Mouse (Mus musculus) layer of hippocampus, postnatal 25 days (tissue): ENCODE results near the gene Rasd1. TPM values are rescaled to one million over a fixed set of nuclear protein-coding genes. Genes with fewer than 3 reads are reported as not detected.
"Not testable (repeated sequence)": the region's sequence is repeated elsewhere in the genome, so short reads cannot be mapped to it uniquely, and the experiment has no call there.

ENCODE experiments used
- DNase-seq, 2 experiments: peaks; one replicate each; pipeline ENCODE4 v3.0.0; 2022; ENCODE audit warnings: mixed read lengths in 2 of 2, low spot score in 1 of 2; ENCODE audit errors: extremely low spot score in 1 of 2
- total RNA-seq, 2 experiments: library from RNA; stranded (reverse); gene quantifications; 2 replicates each; pipeline ENCODE4 v1.2.3; 2021

Gene Rasd1
- total RNA-seq, 2 experiments from 2014 or later, result 54.8 to 67.0 TPM

- DNase-seq, result no peak
These were observed 3.3 kb downstream of the Rasd1 start for GRCm38 (mm10) chr11:59961338-59961875.

GRCm38 (mm10) chr11:59960476-59961337 is 4.0 kb downstream of the Rasd1 start:
- no peak for DNase-seq

GRCm38 (mm10) chr11:59959453-59959852 is 5.3 kb downstream of the Rasd1 start:
- no peak for DNase-seq

GRCm38 (mm10) chr11:59956749-59957148 is 8.0 kb downstream of the Rasd1 start:
- no peak for DNase-seq

- no peak for DNase-seq
These were observed 11.9 kb downstream of the Rasd1 start for GRCm38 (mm10) chr11:59952892-59953291.

- DNase-seq, result no peak
These were observed 16.4 kb downstream of the Rasd1 start for GRCm38 (mm10) chr11:59948401-59948767.

GRCm38 (mm10) chr11:59947752-59948400 is 16.9 kb downstream of the Rasd1 start, which contains the start of gene Med9:
Gene Med9 (plus strand): TSS chr11:59948206.
- peak; percentile 95 to 97 for DNase-seq

- DNase-seq, result not testable (repeated sequence)
These were observed 19.9 kb downstream of the Rasd1 start for GRCm38 (mm10) chr11:59944855-59945254.

GRCm38 (mm10) chr11:59941391-59941790 is 23.4 kb downstream of the Rasd1 start:
- no peak for DNase-seq

GRCm38 (mm10) chr11:59940645-59941044 is 24.1 kb downstream of the Rasd1 start:
- no peak for DNase-seq

- DNase-seq, result no peak
These were observed 24.9 kb downstream of the Rasd1 start for GRCm38 (mm10) chr11:59939821-59940220.

GRCm38 (mm10) chr11:59937615-59938014 is 27.1 kb downstream of the Rasd1 start:
- no peak for DNase-seq

GRCm38 (mm10) chr11:59937023-59937422 is 27.7 kb downstream of the Rasd1 start:
- no peak for DNase-seq

GRCm38 (mm10) chr11:59933943-59934342 is 30.8 kb downstream of the Rasd1 start:
- no peak for DNase-seq

GRCm38 (mm10) chr11:59932560-59933337 is 32.0 kb downstream of the Rasd1 start:
- DNase-seq, result no peak

- no peak for DNase-seq
These were observed 34.7 kb downstream of the Rasd1 start for GRCm38 (mm10) chr11:59930031-59930430.

GRCm38 (mm10) chr11:59921265-59921664 is 43.5 kb downstream of the Rasd1 start:
- DNase-seq, result no peak

- no peak for DNase-seq
These were observed 44.4 kb downstream of the Rasd1 start for GRCm38 (mm10) chr11:59920331-59920730.

- no peak for DNase-seq
These were observed 45.3 kb downstream of the Rasd1 start for GRCm38 (mm10) chr11:59919401-59919800.

GRCm38 (mm10) chr11:59918014-59918413 is 46.7 kb downstream of the Rasd1 start:
- no peak for DNase-seq

- DNase-seq, result no peak
These were observed 51.0 kb downstream of the Rasd1 start for GRCm38 (mm10) chr11:59913702-59914101.
